Mouse (Mus musculus) heart, embryonic 13.5 days (tissue): ENCODE results near the gene Rbbp8nl. TPM values are rescaled to one million over a fixed set of nuclear protein-coding genes. Genes with fewer than 3 reads are reported as not detected.

ENCODE experiments used
- ATAC-seq: fragments of 200-750 bp; cut with Nextera tagmentation; 2 replicates; pipeline ENCODE4 v1.8.0; 2017; ENCODE audit warnings: moderate TSS enrichment; ENCODE audit not compliant: insufficient number of reproducible peaks, low FRiP score, low TSS enrichment; ENCODE audit errors: extremely low read depth
- H3K27ac ChIP-seq: fragments of 300-500 bp; sonication (generic); replicated peaks from 2 replicates; pipeline ENCODE4 v1.5.1; 2015; ENCODE audit warnings: moderate library complexity, mild to moderate bottlenecking, inconsistent platforms
- H3K27me3 ChIP-seq: fragments of 300-500 bp; sonication (generic); replicated peaks from 2 replicates; pipeline ENCODE4 v1.6.1; 2015; ENCODE audit warnings: mild to moderate bottlenecking, inconsistent platforms
- H3K36me3 ChIP-seq: fragments of 300-500 bp; sonication (generic); 2 replicates; pipeline ENCODE4 v1.6.1; 2015; ENCODE audit warnings: mild to moderate bottlenecking, inconsistent platforms
- H3K4me1 ChIP-seq: fragments of 300-500 bp; sonication (generic); 2 replicates; pipeline ENCODE4 v1.6.1; 2015; ENCODE audit warnings: inconsistent platforms
- H3K4me2 ChIP-seq: fragments of 300-500 bp; sonication (generic); 2 replicates; pipeline ENCODE4 v1.6.1; 2015; ENCODE audit warnings: inconsistent platforms, mild to moderate bottlenecking, moderate library complexity
- H3K4me3 ChIP-seq: fragments of 300-500 bp; sonication (generic); 2 replicates; pipeline ENCODE4 v1.5.1; 2015; ENCODE audit warnings: moderate library complexity, mild to moderate bottlenecking, inconsistent platforms
- H3K9ac ChIP-seq: fragments of 300-500 bp; sonication (generic); 2 replicates; pipeline ENCODE4 v1.6.1; 2015; ENCODE audit warnings: inconsistent platforms, mild to moderate bottlenecking, moderate library complexity
- H3K9me3 ChIP-seq: fragments of 300-500 bp; sonication (generic); 2 replicates; pipeline ENCODE4 v1.6.1; 2016; ENCODE audit warnings: inconsistent platforms
- WGBS: fragments of 180-500 bp; shearing (Covaris S2); methylation state at CpG from one replicate; pipeline ENCODE4 v1.1.7; 2015; ENCODE audit warnings: mixed read lengths; 5-methylcytosine and 5-hydroxymethylcytosine counted together
- polyA plus RNA-seq: library from polyadenylated mRNA; unstranded; fragments of >200 nt; fragmentation: Nextera tagmentation; extraction: Ambion mirVana; gene quantifications from 2 replicates; pipeline ENCODE4 v1.2.1, GENCODE M21; 2015

Gene Rbbp8nl
- polyA plus RNA-seq, 1 experiment from 2014 or later = 0.05 TPM

- H3K4me3 ChIP-seq = peak overlapping the region; percentile 98
- peak; percentile 12 for ATAC-seq
- H3K27ac ChIP-seq = peak overlapping the region; percentile 95
- H3K4me2 ChIP-seq = peak overlapping the region; percentile 89
- H3K27me3 ChIP-seq = no peaks in the 10 kb centered on the region
- 21% methylated on average over 26 of the region's 26 CpGs for WGBS
- peak overlapping the region; percentile 88 for H3K9ac ChIP-seq
- no peaks in the 10 kb centered on the region for H3K9me3 ChIP-seq
- H3K4me1 ChIP-seq = peaks cover 22% of the 10 kb centered on the region
- peaks cover 36% of the 10 kb centered on the region for H3K36me3 ChIP-seq
Measured at GRCm38 (mm10) chr2:180256296-180257000, 33.2 kb downstream of the Rbbp8nl start.

DNA sequence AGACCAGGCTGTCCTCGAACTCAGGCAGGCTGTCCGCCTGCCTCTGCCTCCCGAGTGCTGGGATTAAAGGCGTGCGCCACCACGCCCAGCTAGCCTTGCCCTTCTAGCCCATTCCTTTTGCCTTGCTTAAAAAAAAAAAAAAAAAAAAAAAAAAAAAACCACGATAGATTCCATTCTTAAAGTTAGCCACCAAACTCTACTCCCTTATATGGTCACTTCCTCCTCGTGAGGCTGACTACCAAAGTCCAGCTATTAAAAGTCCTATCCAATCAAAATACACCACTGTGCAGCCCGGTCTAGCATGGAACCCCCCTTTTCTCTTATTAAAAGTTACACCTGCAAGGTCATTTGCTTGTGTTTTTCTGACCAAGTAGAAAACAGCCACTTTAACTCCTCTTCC lies 34.0 kb downstream of the Rbbp8nl start:
- no peak overlapping the region for H3K9ac ChIP-seq
- ATAC-seq = no peak
- H3K4me1 ChIP-seq = peaks cover 22% of the 10 kb centered on the region
- peaks cover 28% of the 10 kb centered on the region for H3K36me3 ChIP-seq
- WGBS = 87% methylated on average over 9 of the region's 9 CpGs
- no peaks in the 10 kb centered on the region for H3K9me3 ChIP-seq
- H3K27me3 ChIP-seq = no peaks in the 10 kb centered on the region
- peak overlapping the region; percentile 95 for H3K27ac ChIP-seq
- peak overlapping the region; percentile 98 for H3K4me3 ChIP-seq
- peak overlapping the region; percentile 89 for H3K4me2 ChIP-seq

DNA sequence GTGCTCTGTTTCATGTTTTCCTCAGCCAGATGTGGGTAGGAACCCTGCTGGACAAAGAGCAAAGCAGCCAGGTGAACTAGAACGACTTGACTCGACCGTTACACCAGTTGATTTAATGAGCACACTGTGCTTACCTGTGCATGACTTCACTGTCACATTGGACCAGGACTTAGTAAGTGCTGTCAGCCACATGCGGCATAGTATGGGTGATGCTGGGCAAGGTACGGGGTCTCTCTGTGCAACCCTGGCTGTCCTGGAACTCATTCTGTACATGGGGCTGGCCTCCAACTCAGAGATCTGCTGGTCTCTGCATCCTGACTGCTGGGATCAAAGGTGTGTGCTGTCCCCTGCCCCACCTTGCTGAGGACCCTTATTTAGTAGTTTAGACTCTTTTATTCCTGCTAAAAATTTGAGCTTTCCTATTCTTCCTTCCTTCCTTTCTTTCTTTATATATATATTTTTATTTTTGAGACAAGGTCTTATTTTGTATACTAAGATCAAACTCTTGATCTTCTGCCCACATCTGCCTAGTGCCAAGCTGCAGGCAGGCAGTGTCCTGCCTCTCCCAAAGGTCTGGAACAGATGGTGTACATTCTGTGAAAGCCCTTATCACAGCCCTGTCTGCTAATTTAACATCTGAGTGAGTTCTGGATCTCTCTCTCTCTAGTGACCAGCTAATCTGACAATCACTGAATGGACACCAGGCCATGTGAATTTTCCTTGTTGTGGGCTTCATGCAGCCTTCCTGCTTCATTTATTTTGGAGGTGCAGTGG lies 35.1 kb downstream of the Rbbp8nl start:
- no peaks in the 10 kb centered on the region for H3K27me3 ChIP-seq
- ATAC-seq = no peak
- no peak overlapping the region for H3K4me3 ChIP-seq
- H3K9ac ChIP-seq = no peak overlapping the region
- no peak overlapping the region for H3K4me2 ChIP-seq
- WGBS = 86% methylated on average over 5 of the region's 5 CpGs
- H3K9me3 ChIP-seq = no peaks in the 10 kb centered on the region
- no peak overlapping the region for H3K27ac ChIP-seq
- H3K36me3 ChIP-seq = peaks cover 18% of the 10 kb centered on the region
- peaks cover 22% of the 10 kb centered on the region for H3K4me1 ChIP-seq

GRCm38 (mm10) chr2:180251838-180252237 lies 37.8 kb downstream of the Rbbp8nl start:
- Histone ChIP-seq H3K4me2 (no peak overlapping the region), H3K27ac (no peak overlapping the region), H3K9ac (no peak overlapping the region), H3K36me3 (no peaks in the 10 kb centered on the region), H3K4me1 (peaks cover 19% of the 10 kb centered on the region), H3K27me3 (no peaks in the 10 kb centered on the region), H3K9me3 (no peaks in the 10 kb centered on the region), H3K4me3 (no peak overlapping the region)
- WGBS = 52% methylated on average over 3 of the region's 3 CpGs
- no peak for ATAC-seq

- Histone ChIP-seq H3K27me3 (no peaks in the 10 kb centered on the region), H3K9ac (0 out of 2 replicates have a peak overlapping the region, but pooled peaks have one; percentile 52), H3K9me3 (no peaks in the 10 kb centered on the region), H3K4me1 (peaks cover 13% of the 10 kb centered on the region), H3K4me3 (no peak overlapping the region), H3K27ac (no peak overlapping the region), H3K4me2 (no peak overlapping the region), H3K36me3 (no peaks in the 10 kb centered on the region)
- ATAC-seq = no peak
- WGBS = 30% methylated on average over 11 of the region's 11 CpGs
Measured at GRCm38 (mm10) chr2:180250930-180251611, 38.6 kb downstream of the Rbbp8nl start.

DNA sequence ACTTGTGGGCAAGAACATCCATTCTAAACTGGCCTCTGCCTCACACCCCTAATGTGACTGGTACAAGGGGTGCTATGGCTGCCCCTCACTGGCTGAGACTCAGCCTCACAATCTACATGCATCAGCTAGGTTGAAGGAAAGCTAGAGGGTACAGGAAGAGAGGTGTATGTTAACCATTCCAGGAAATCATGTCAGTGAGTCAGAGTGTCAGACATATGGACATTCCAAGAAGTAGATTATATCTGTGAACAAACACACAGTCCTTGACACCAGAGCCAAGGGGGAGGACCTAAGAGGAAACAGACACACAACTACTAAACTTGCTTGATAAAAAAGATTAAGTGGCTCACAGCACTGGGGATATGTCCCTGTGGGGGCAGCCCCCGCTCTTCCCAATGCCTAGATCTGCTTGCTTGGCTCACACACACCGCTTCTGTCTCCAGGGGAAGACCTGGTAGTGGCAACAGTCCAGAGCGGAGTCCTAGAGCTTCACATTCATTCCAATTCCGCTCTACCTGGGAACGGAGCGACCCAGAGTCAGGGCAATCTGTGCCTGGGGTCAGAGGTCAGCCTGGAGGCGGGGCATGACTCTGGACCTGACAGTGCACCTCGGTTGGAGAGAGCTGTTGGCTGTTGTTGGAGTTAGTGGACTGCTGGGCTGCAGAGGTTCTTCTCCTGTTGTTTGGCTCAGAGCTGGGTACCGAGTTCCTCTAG lies 40.6 kb downstream of the Rbbp8nl start:
- no peaks in the 10 kb centered on the region for H3K9me3 ChIP-seq
- no peaks in the 10 kb centered on the region for H3K27me3 ChIP-seq
- peaks cover 8% of the 10 kb centered on the region for H3K4me1 ChIP-seq
- no peak overlapping the region for H3K4me3 ChIP-seq
- ATAC-seq = no peak
- no peak overlapping the region for H3K4me2 ChIP-seq
- no peak overlapping the region for H3K27ac ChIP-seq
- H3K36me3 ChIP-seq = no peaks in the 10 kb centered on the region
- no peak overlapping the region for H3K9ac ChIP-seq
- WGBS = 55% methylated on average over 9 of the region's 9 CpGs

DNA sequence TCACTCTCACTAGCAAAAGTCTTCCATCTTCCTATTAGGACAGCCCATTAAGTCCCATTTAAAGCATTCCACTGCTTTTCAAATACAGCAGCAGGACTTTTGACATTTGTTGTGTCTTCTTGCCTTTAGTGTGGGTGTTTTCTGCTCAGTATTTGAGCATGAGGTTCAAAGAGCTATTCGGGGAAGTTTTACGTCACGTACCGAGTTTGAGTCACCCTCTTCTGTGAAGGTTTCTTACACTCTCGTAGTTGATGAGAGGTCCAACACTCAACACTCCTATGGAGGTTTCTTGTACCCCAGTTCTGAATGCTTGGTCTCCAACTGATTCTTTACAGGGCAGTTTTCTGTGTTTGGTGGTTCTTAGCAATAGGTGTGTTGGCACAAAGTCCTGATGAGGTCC lies 41.8 kb downstream of the Rbbp8nl start:
- H3K4me2 ChIP-seq = no peak overlapping the region
- H3K4me3 ChIP-seq = no peak overlapping the region
- 88% methylated on average over 5 of the region's 5 CpGs for WGBS
- no peaks in the 10 kb centered on the region for H3K9me3 ChIP-seq
- H3K9ac ChIP-seq = no peak overlapping the region
- H3K36me3 ChIP-seq = no peaks in the 10 kb centered on the region
- H3K27me3 ChIP-seq = no peaks in the 10 kb centered on the region
- ATAC-seq = no peak
- H3K27ac ChIP-seq = no peak overlapping the region
- H3K4me1 ChIP-seq = peaks cover 8% of the 10 kb centered on the region

GRCm38 (mm10) chr2:180243108-180243507 lies 46.6 kb downstream of the Rbbp8nl start:
- H3K4me1 ChIP-seq = peaks cover 8% of the 10 kb centered on the region; the same call in 1 of the 2 replicates
- 83% methylated on average over 4 of the region's 4 CpGs for WGBS
- no peak overlapping the region for H3K4me3 ChIP-seq
- no peak overlapping the region for H3K27ac ChIP-seq
- H3K9ac ChIP-seq = no peak overlapping the region
- H3K9me3 ChIP-seq = 0 out of 2 replicates have a peak, but pooled peaks cover 4% of the 10 kb centered on the region
- H3K36me3 ChIP-seq = no peaks in the 10 kb centered on the region
- ATAC-seq = no peak
- H3K27me3 ChIP-seq = no peaks in the 10 kb centered on the region
- H3K4me2 ChIP-seq = no peak overlapping the region

- H3K27me3 ChIP-seq = no peaks in the 10 kb centered on the region
- no peak overlapping the region for H3K27ac ChIP-seq
- no peak overlapping the region for H3K9ac ChIP-seq
- no peak overlapping the region for H3K4me3 ChIP-seq
- H3K36me3 ChIP-seq = no peaks in the 10 kb centered on the region
- ATAC-seq = no peak
- H3K9me3 ChIP-seq = 0 out of 2 replicates have a peak, but pooled peaks cover 4% of the 10 kb centered on the region
- WGBS = 43% methylated on average over 5 of the region's 5 CpGs
- no peak overlapping the region for H3K4me2 ChIP-seq
- H3K4me1 ChIP-seq = peaks cover 36% of the 10 kb centered on the region
Measured at GRCm38 (mm10) chr2:180238591-180238990, 51.1 kb downstream of the Rbbp8nl start.

GRCm38 (mm10) chr2:180237601-180238345 lies 51.9 kb downstream of the Rbbp8nl start:
- ATAC-seq = no peak
- Histone ChIP-seq H3K9ac (no peak overlapping the region), H3K36me3 (no peaks in the 10 kb centered on the region), H3K4me1 (peaks cover 44% of the 10 kb centered on the region), H3K27me3 (no peaks in the 10 kb centered on the region), H3K9me3 (0 out of 2 replicates have a peak, but pooled peaks cover 4% of the 10 kb centered on the region), H3K4me2 (no peak overlapping the region), H3K27ac (no peak overlapping the region), H3K4me3 (no peak overlapping the region)
- WGBS = 86% methylated on average over 7 of the region's 7 CpGs
